Mouse (Mus musculus): Measurements from ENCODE around the gene Gp9. TPM values are rescaled to one million over a fixed set of nuclear protein-coding genes. Genes with fewer than 3 reads are reported as not detected.

The Gp9 gene
- total and polyA plus RNA-seq, 3 experiments, result 2.2 to 9.1 (median 6.4) TPM

GRCm38 (mm10) chr6:87740496-87740895 lies 37.4 kb upstream of the Gp9 start:
- peak; percentile 65 for DNase-seq (ENCODE audit: low spot score)
- peak overlapping the region; percentile 18; the same call in 1 of the 2 replicates for H3K4me3 ChIP-seq (ENCODE audit: low read depth, low read length)

GRCm38 (mm10) chr6:87741978-87742377 lies 35.9 kb upstream of the Gp9 start:
- TF ChIP-seq CTCF (IDR thresholded peaks at IDR 0.05; ENCODE audit: low read depth, low read length), result no peak
- H3K36me3 ChIP-seq (replicated peaks), result no peaks in the 10 kb centered on the region
- ATAC-seq (ENCODE audit: extremely low read depth, insufficient number of reproducible peaks, low FRiP score, poor library complexity, severe bottlenecking) (no peak), DNase-seq (ENCODE audit: low spot score) (no peak)
- peaks cover 70% of the 10 kb centered on the region for H3K4me1 ChIP-seq (ENCODE audit: insufficient read depth, low read depth, low read length)
- H3K4me3 ChIP-seq (ENCODE audit: low read depth, low read length), result no peak overlapping the region
- peaks cover 11% of the 10 kb centered on the region for H3K27me3 ChIP-seq (ENCODE audit: insufficient read depth, low read length)
- H3K9me3 ChIP-seq (replicated peaks), result no peaks in the 10 kb centered on the region; the same call in 1 of the 2 replicates

More at GRCm38 (mm10) chr6:87740496-87740895, 37.4 kb upstream of the Gp9 start:
- peak; percentile 83 for ATAC-seq (ENCODE audit: extremely low read depth, insufficient number of reproducible peaks, low FRiP score, poor library complexity, severe bottlenecking)
- Histone ChIP-seq H3K36me3 (replicated peaks) (no peaks in the 10 kb centered on the region), H3K9me3 (replicated peaks) (no peaks in the 10 kb centered on the region; the same call in 1 of the 2 replicates), H3K27me3 (ENCODE audit: insufficient read depth, low read length) (peaks cover 21% of the 10 kb centered on the region), H3K4me1 (ENCODE audit: insufficient read depth, low read depth, low read length) (peaks cover 58% of the 10 kb centered on the region)
- TF ChIP-seq CTCF (IDR thresholded peaks at IDR 0.05; ENCODE audit: low read depth, low read length) (no peak), TAL1 (conservative IDR thresholded peaks at IDR 0.05; ENCODE audit: low read depth, low read length) (peak; percentile 94), GATA1 (IDR thresholded peaks at IDR 0.05; ENCODE audit: borderline replicate concordance, low read length) (no peak), GATA2 (IDR thresholded peaks at IDR 0.05; ENCODE audit: borderline replicate concordance, low read depth, low read length) (no peak)

GRCm38 (mm10) chr6:87742804-87743203 lies 35.1 kb upstream of the Gp9 start:
- peaks cover 9% of the 10 kb centered on the region for H3K27me3 ChIP-seq (ENCODE audit: insufficient read depth, low read length)
- H3K9me3 ChIP-seq (replicated peaks), result no peaks in the 10 kb centered on the region; the same call in 1 of the 2 replicates
- no peak overlapping the region for H3K4me3 ChIP-seq (ENCODE audit: low read depth, low read length)
- TF ChIP-seq TAL1 (conservative IDR thresholded peaks at IDR 0.05; ENCODE audit: low read depth, low read length) (no peak), GATA1 (IDR thresholded peaks at IDR 0.05; ENCODE audit: borderline replicate concordance, low read length) (no peak), CTCF (IDR thresholded peaks at IDR 0.05; ENCODE audit: low read depth, low read length) (0 out of 2 replicates have a peak, but pooled peaks have one; percentile 10), POLR2AphosphoS5 (IDR thresholded peaks at IDR 0.05; ENCODE audit: insufficient replicate concordance, low read depth, low read length) (no peak), GATA2 (IDR thresholded peaks at IDR 0.05; ENCODE audit: borderline replicate concordance, low read depth, low read length) (no peak)
- H3K36me3 ChIP-seq (replicated peaks), result no peaks in the 10 kb centered on the region
- DNase-seq (ENCODE audit: low spot score) (no peak), ATAC-seq (ENCODE audit: extremely low read depth, insufficient number of reproducible peaks, low FRiP score, poor library complexity, severe bottlenecking) (no peak)
- peaks cover 76% of the 10 kb centered on the region for H3K4me1 ChIP-seq (ENCODE audit: insufficient read depth, low read depth, low read length)

- ATAC-seq (ENCODE audit: extremely low read depth, insufficient number of reproducible peaks, low FRiP score, poor library complexity, severe bottlenecking), result no peak
- Histone ChIP-seq H3K4me3 (ENCODE audit: low read depth, low read length) (no peak overlapping the region), H3K27me3 (ENCODE audit: insufficient read depth, low read length) (peaks cover 7% of the 10 kb centered on the region; the same call in 1 of the 2 replicates), H3K36me3 (replicated peaks) (no peaks in the 10 kb centered on the region), H3K4me1 (ENCODE audit: insufficient read depth, low read depth, low read length) (peaks cover 76% of the 10 kb centered on the region), H3K9me3 (replicated peaks) (no peaks in the 10 kb centered on the region; the same call in 1 of the 2 replicates)
- DNase-seq (ENCODE audit: low spot score), result no peak
- TF ChIP-seq CTCF (IDR thresholded peaks at IDR 0.05; ENCODE audit: low read depth, low read length), result no peak
- no peak for TF ChIP-seq TAL1 (conservative IDR thresholded peaks at IDR 0.05; ENCODE audit: low read depth, low read length)
- no peak for TF ChIP-seq POLR2AphosphoS5 (IDR thresholded peaks at IDR 0.05; ENCODE audit: insufficient replicate concordance, low read depth, low read length)
- no peak for TF ChIP-seq GATA1 (IDR thresholded peaks at IDR 0.05; ENCODE audit: borderline replicate concordance, low read length)
- no peak for TF ChIP-seq GATA2 (IDR thresholded peaks at IDR 0.05; ENCODE audit: borderline replicate concordance, low read depth, low read length)
Measured at GRCm38 (mm10) chr6:87743281-87743680, 34.6 kb upstream of the Gp9 start.

GRCm38 (mm10) chr6:87744632-87745031 lies 33.2 kb upstream of the Gp9 start:
- Histone ChIP-seq H3K4me3 (ENCODE audit: low read depth, low read length) (no peak overlapping the region), H3K4me1 (ENCODE audit: insufficient read depth, low read depth, low read length) (peaks cover 72% of the 10 kb centered on the region), H3K27me3 (ENCODE audit: insufficient read depth, low read length) (peaks cover 7% of the 10 kb centered on the region), H3K9me3 (replicated peaks) (no peaks in the 10 kb centered on the region; the same call in 1 of the 2 replicates), H3K36me3 (replicated peaks) (no peaks in the 10 kb centered on the region)
- DNase-seq (ENCODE audit: low spot score), result no peak
- TF ChIP-seq GATA2 (IDR thresholded peaks at IDR 0.05; ENCODE audit: borderline replicate concordance, low read depth, low read length) (no peak), GATA1 (IDR thresholded peaks at IDR 0.05; ENCODE audit: borderline replicate concordance, low read length) (no peak), POLR2AphosphoS5 (IDR thresholded peaks at IDR 0.05; ENCODE audit: insufficient replicate concordance, low read depth, low read length) (no peak), TAL1 (conservative IDR thresholded peaks at IDR 0.05; ENCODE audit: low read depth, low read length) (no peak), CTCF (IDR thresholded peaks at IDR 0.05; ENCODE audit: low read depth, low read length) (no peak)
- ATAC-seq (ENCODE audit: extremely low read depth, insufficient number of reproducible peaks, low FRiP score, poor library complexity, severe bottlenecking), result no peak

GRCm38 (mm10) chr6:87745301-87745700 lies 32.6 kb upstream of the Gp9 start:
- no peaks in the 10 kb centered on the region; the same call in 1 of the 2 replicates for H3K9me3 ChIP-seq (replicated peaks)
- no peak for DNase-seq (ENCODE audit: low spot score)
- peaks cover 67% of the 10 kb centered on the region for H3K4me1 ChIP-seq (ENCODE audit: insufficient read depth, low read depth, low read length)
- TF ChIP-seq GATA2 (IDR thresholded peaks at IDR 0.05; ENCODE audit: borderline replicate concordance, low read depth, low read length) (no peak), TAL1 (conservative IDR thresholded peaks at IDR 0.05; ENCODE audit: low read depth, low read length) (no peak), POLR2AphosphoS5 (IDR thresholded peaks at IDR 0.05; ENCODE audit: insufficient replicate concordance, low read depth, low read length) (no peak), GATA1 (IDR thresholded peaks at IDR 0.05; ENCODE audit: borderline replicate concordance, low read length) (no peak), CTCF (IDR thresholded peaks at IDR 0.05; ENCODE audit: low read depth, low read length) (no peak)
- no peak overlapping the region for H3K4me3 ChIP-seq (ENCODE audit: low read depth, low read length)
- no peak for ATAC-seq (ENCODE audit: extremely low read depth, insufficient number of reproducible peaks, low FRiP score, poor library complexity, severe bottlenecking)
- H3K36me3 ChIP-seq (replicated peaks), result no peaks in the 10 kb centered on the region
- peaks cover 8% of the 10 kb centered on the region for H3K27me3 ChIP-seq (ENCODE audit: insufficient read depth, low read length)
